Mouse (Mus musculus) ES-E14 (cell line): ENCODE measurements at regions not wholly inside any gene's neighbourhood (a gene's known extent, or its start where the extent isn't known, plus 50 kb on each side); places are given as distances from the start of the nearest gene placed in this dataset.

Source experiments
- CHD2 ChIP-seq: IDR thresholded peaks from 2 replicates; pipeline ENCODE4 v1.6.1; 2014; ENCODE audit warnings: mild to moderate bottlenecking, low read depth, low read length, inconsistent platforms
- HCFC1 ChIP-seq: IDR thresholded peaks from 2 replicates; pipeline ENCODE4 v1.6.1; 2012; ENCODE audit warnings: low read length, inconsistent platforms, borderline replicate concordance; ENCODE audit not compliant: insufficient read depth
- MAFK ChIP-seq: IDR thresholded peaks from 2 replicates; pipeline ENCODE4 v1.6.1; 2014; ENCODE audit warnings: mild to moderate bottlenecking, low read depth, low read length, inconsistent platforms; ENCODE audit not compliant: insufficient read depth
- ZNF384 ChIP-seq: IDR thresholded peaks from 2 replicates; pipeline ENCODE4 v1.6.1; 2012; ENCODE audit warnings: low read depth, low read length, inconsistent platforms

DNA sequence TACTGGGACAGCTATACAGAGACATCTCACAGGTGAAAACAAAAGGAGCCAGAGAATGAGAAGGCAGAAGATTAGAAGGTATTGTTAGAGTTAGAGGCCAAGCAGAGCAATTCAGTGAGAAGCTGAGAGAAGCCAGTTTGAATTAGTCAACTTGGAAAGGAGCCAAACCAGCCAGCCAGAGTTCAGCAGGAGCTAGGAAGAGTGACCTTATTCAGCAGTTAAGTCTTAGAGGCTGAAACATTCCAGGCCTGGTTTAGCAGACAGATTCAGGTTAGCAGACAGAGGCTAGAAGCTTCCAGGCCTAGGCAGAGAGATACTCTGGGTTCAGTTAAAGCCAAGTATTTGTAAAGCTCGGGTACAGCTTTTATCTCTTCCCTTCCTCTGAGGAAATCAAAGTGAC lies 242.1 kb downstream of the Gm19410 start:
- TF ChIP-seq HCFC1: no peak
- no peak for TF ChIP-seq MAFK
- no peak for TF ChIP-seq CHD2
- TF ChIP-seq ZNF384: no peak
